Mouse (Mus musculus) embryonic facial prominence, embryonic 15.5 days (tissue): ENCODE data around the gene Parp16. TPM values are rescaled to one million over a fixed set of nuclear protein-coding genes. Genes with fewer than 3 reads are reported as not detected.
A peak's percentile ranks its signal among the peaks of the same experiment; 100 is the strongest.

ENCODE experiments used
- ATAC-seq: fragments of 200-750 bp; cut with Nextera tagmentation; 2 replicates; pipeline ENCODE4 v1.8.0; 2017; ENCODE audit warnings: low read depth, moderate TSS enrichment; ENCODE audit not compliant: insufficient number of reproducible peaks, low FRiP score, low TSS enrichment
- H3K27ac ChIP-seq: fragments of 300-500 bp; sonication (generic); replicated peaks from 2 replicates; pipeline ENCODE4 v1.5.1; 2015; ENCODE audit warnings: mild to moderate bottlenecking, inconsistent platforms
- H3K27me3 ChIP-seq: fragments of 300-500 bp; sonication (generic); 2 replicates; pipeline ENCODE4 v1.6.1; 2015; ENCODE audit warnings: inconsistent platforms
- H3K36me3 ChIP-seq: fragments of 300-500 bp; sonication (generic); 2 replicates; pipeline ENCODE4 v1.6.1; 2015; ENCODE audit warnings: mild to moderate bottlenecking, inconsistent platforms
- H3K4me1 ChIP-seq: fragments of 300-500 bp; sonication (generic); 2 replicates; pipeline ENCODE4 v1.6.1; 2015; ENCODE audit warnings: inconsistent platforms
- H3K4me2 ChIP-seq: fragments of 300-500 bp; sonication (generic); replicated peaks from 2 replicates; pipeline ENCODE4 v1.6.1; 2015; ENCODE audit warnings: mild to moderate bottlenecking, inconsistent platforms
- H3K4me3 ChIP-seq: fragments of 300-500 bp; sonication (generic); replicated peaks from 2 replicates; pipeline ENCODE4 v1.5.1; 2015; ENCODE audit warnings: mild to moderate bottlenecking, inconsistent platforms
- H3K9ac ChIP-seq: fragments of 300-500 bp; sonication (generic); 2 replicates; pipeline ENCODE4 v1.6.1; 2015; ENCODE audit warnings: inconsistent platforms
- H3K9me3 ChIP-seq: fragments of 300-500 bp; sonication (generic); replicated peaks from 2 replicates; pipeline ENCODE4 v1.6.1; 2016; ENCODE audit warnings: inconsistent platforms
- WGBS: fragments of 180-500 bp; shearing (Covaris S2); methylation state at CpG from one replicate; pipeline ENCODE4 v1.1.7; 2015; 5-methylcytosine and 5-hydroxymethylcytosine counted together
- polyA plus RNA-seq: library from polyadenylated mRNA; unstranded; fragments of >200 nt; fragmentation: Nextera tagmentation; extraction: Ambion mirVana; gene quantifications from 2 replicates; pipeline ENCODE4 v1.2.1, GENCODE M21; 2015

The Parp16 gene
- polyA plus RNA-seq, 1 experiment from 2014 or later: 8.9 TPM

GRCm38 (mm10) chr9:65179817-65180624 is 15.1 kb upstream of the Parp16 start:
- Histone ChIP-seq H3K36me3 (0 out of 2 replicates have a peak, but pooled peaks cover 3% of the 10 kb centered on the region), H3K27ac (no peak overlapping the region), H3K4me3 (no peak overlapping the region), H3K4me2 (0 out of 2 replicates have a peak overlapping the region, but pooled peaks have one; percentile 22), H3K9ac (no peak overlapping the region), H3K27me3 (no peaks in the 10 kb centered on the region), H3K9me3 (no peaks in the 10 kb centered on the region), H3K4me1 (peaks cover 43% of the 10 kb centered on the region)
- 40% methylated on average over 17 of the region's 17 CpGs for WGBS
- ATAC-seq: no peak

- Histone ChIP-seq H3K4me2 (no peak overlapping the region), H3K27me3 (no peaks in the 10 kb centered on the region), H3K9me3 (no peaks in the 10 kb centered on the region), H3K4me1 (0 out of 2 replicates have a peak, but pooled peaks cover 5% of the 10 kb centered on the region), H3K9ac (no peak overlapping the region), H3K36me3 (0 out of 2 replicates have a peak, but pooled peaks cover 3% of the 10 kb centered on the region), H3K4me3 (no peak overlapping the region), H3K27ac (no peak overlapping the region)
- WGBS: 5% methylated on average over 3 of the region's 3 CpGs
- ATAC-seq: no peak
Observed at GRCm38 (mm10) chr9:65188599-65188998, 6.6 kb upstream of the Parp16 start.

- Histone ChIP-seq H3K9ac (no peak overlapping the region), H3K27me3 (no peaks in the 10 kb centered on the region), H3K4me3 (no peak overlapping the region), H3K4me1 (peaks cover 11% of the 10 kb centered on the region), H3K4me2 (no peak overlapping the region), H3K36me3 (no peaks in the 10 kb centered on the region), H3K9me3 (no peaks in the 10 kb centered on the region), H3K27ac (no peak overlapping the region)
- no peak for ATAC-seq
- 55% methylated on average over 7 of the region's 7 CpGs for WGBS
Observed at GRCm38 (mm10) chr9:65190306-65190705, 4.8 kb upstream of the Parp16 start.

GRCm38 (mm10) chr9:65191389-65191754 is 3.8 kb upstream of the Parp16 start:
- H3K9ac ChIP-seq: no peak overlapping the region
- no peaks in the 10 kb centered on the region for H3K36me3 ChIP-seq
- H3K4me3 ChIP-seq: no peak overlapping the region
- H3K4me1 ChIP-seq: peaks cover 21% of the 10 kb centered on the region
- ATAC-seq: no peak
- H3K27me3 ChIP-seq: no peaks in the 10 kb centered on the region
- no peak overlapping the region for H3K27ac ChIP-seq
- H3K9me3 ChIP-seq: no peaks in the 10 kb centered on the region
- H3K4me2 ChIP-seq: no peak overlapping the region
- 30% methylated on average over 2 of the region's 2 CpGs for WGBS

- WGBS: 34% methylated on average over 8 of the region's 8 CpGs
- no peak overlapping the region for H3K9ac ChIP-seq
- H3K9me3 ChIP-seq: no peaks in the 10 kb centered on the region
- H3K4me2 ChIP-seq: no peak overlapping the region
- H3K27ac ChIP-seq: no peak overlapping the region
- H3K36me3 ChIP-seq: no peaks in the 10 kb centered on the region
- peaks cover 21% of the 10 kb centered on the region for H3K4me1 ChIP-seq
- H3K27me3 ChIP-seq: no peaks in the 10 kb centered on the region
- ATAC-seq: no peak
- no peak overlapping the region for H3K4me3 ChIP-seq
Observed at GRCm38 (mm10) chr9:65191755-65192469, 3.2 kb upstream of the Parp16 start.

- Histone ChIP-seq H3K4me2 (no peak overlapping the region), H3K27ac (no peak overlapping the region), H3K27me3 (no peaks in the 10 kb centered on the region), H3K4me1 (peaks cover 25% of the 10 kb centered on the region), H3K4me3 (no peak overlapping the region), H3K9me3 (no peaks in the 10 kb centered on the region), H3K9ac (no peak overlapping the region), H3K36me3 (no peaks in the 10 kb centered on the region)
- ATAC-seq: no peak
- WGBS: 64% methylated on average over 12 of the region's 12 CpGs
Observed at GRCm38 (mm10) chr9:65193214-65193613, 1.9 kb upstream of the Parp16 start.

GRCm38 (mm10) chr9:65195621-65195981 is 448 bp downstream of the Parp16 start:
- Histone ChIP-seq H3K27me3 (no peaks in the 10 kb centered on the region), H3K4me1 (peaks cover 27% of the 10 kb centered on the region), H3K4me3 (no peak overlapping the region), H3K4me2 (peak overlapping the region; percentile 25; the same call in 1 of the 2 replicates), H3K27ac (peak overlapping the region; percentile 93), H3K36me3 (no peaks in the 10 kb centered on the region), H3K9ac (no peak overlapping the region), H3K9me3 (no peaks in the 10 kb centered on the region)
- WGBS: 23% methylated on average over 8 of the region's 8 CpGs
- no peak for ATAC-seq

GRCm38 (mm10) chr9:65195982-65196737 is 1.0 kb downstream of the Parp16 start:
- peak overlapping the region; percentile 93 for H3K27ac ChIP-seq
- H3K27me3 ChIP-seq: no peaks in the 10 kb centered on the region
- peaks cover 27% of the 10 kb centered on the region for H3K4me1 ChIP-seq
- peak overlapping the region; percentile 25 for H3K4me2 ChIP-seq
- H3K9me3 ChIP-seq: no peaks in the 10 kb centered on the region
- H3K4me3 ChIP-seq: peak overlapping the region; percentile 29; the same call in 1 of the 2 replicates
- no peaks in the 10 kb centered on the region for H3K36me3 ChIP-seq
- ATAC-seq: peak; percentile 88
- WGBS: 2% methylated on average over 9 of the region's 9 CpGs
- H3K9ac ChIP-seq: no peak overlapping the region

- H3K4me2 ChIP-seq: peak overlapping the region; percentile 25
Observed at GRCm38 (mm10) chr9:65196738-65197569, 1.8 kb downstream of the Parp16 start.

GRCm38 (mm10) chr9:65197826-65198225 is 2.7 kb downstream of the Parp16 start:
- Histone ChIP-seq H3K36me3 (no peaks in the 10 kb centered on the region), H3K9me3 (no peaks in the 10 kb centered on the region), H3K4me3 (no peak overlapping the region), H3K27me3 (no peaks in the 10 kb centered on the region), H3K27ac (no peak overlapping the region), H3K4me1 (peaks cover 27% of the 10 kb centered on the region), H3K4me2 (no peak overlapping the region), H3K9ac (no peak overlapping the region)
- WGBS: 86% methylated on average over 6 of the region's 6 CpGs
- ATAC-seq: no peak

More at GRCm38 (mm10) chr9:65196738-65197569, 1.8 kb downstream of the Parp16 start:
- no peak overlapping the region for H3K9ac ChIP-seq
- peak; percentile 81 for ATAC-seq
- 16% methylated on average over 26 of the region's 26 CpGs for WGBS
- H3K9me3 ChIP-seq: no peaks in the 10 kb centered on the region
- H3K4me3 ChIP-seq: peak overlapping the region; percentile 29; the same call in 1 of the 2 replicates
- peaks cover 27% of the 10 kb centered on the region for H3K4me1 ChIP-seq
- peak overlapping the region; percentile 93 for H3K27ac ChIP-seq
- no peaks in the 10 kb centered on the region for H3K27me3 ChIP-seq
- no peaks in the 10 kb centered on the region for H3K36me3 ChIP-seq
